Mouse (Mus musculus) ES-Bruce4 (cell line): ENCODE data around the gene Lce1f. TPM values are rescaled to one million over a fixed set of nuclear protein-coding genes. Genes with fewer than 3 reads are reported as not detected.

ENCODE experiments used
- H3K27ac ChIP-seq: 2 replicates; pipeline ENCODE4 v1.5.1; 2012; ENCODE audit warnings: low read length, inconsistent platforms; ENCODE audit not compliant: insufficient read depth
- H3K27me3 ChIP-seq: 2 replicates; pipeline ENCODE4 v1.6.1; 2012; ENCODE audit warnings: mild to moderate bottlenecking, low read length, inconsistent platforms; ENCODE audit not compliant: control insufficient read depth, poor library complexity, insufficient read depth, severe bottlenecking
- H3K36me3 ChIP-seq: 2 replicates; pipeline ENCODE4 v1.6.1; 2012; ENCODE audit warnings: inconsistent platforms, mild to moderate bottlenecking, low read length, moderate library complexity; ENCODE audit not compliant: control insufficient read depth, poor library complexity, insufficient read depth, severe bottlenecking
- H3K4me1 ChIP-seq: one replicate; pipeline ENCODE4 v1.8.1; 2011; ENCODE audit warnings: low read length; ENCODE audit not compliant: control insufficient read depth, insufficient read depth
- H3K4me3 ChIP-seq: 2 replicates; pipeline ENCODE4 v1.5.1; 2011; ENCODE audit warnings: low read depth, mild to moderate bottlenecking, low read length
- H3K9ac ChIP-seq: 2 replicates; pipeline ENCODE4 v1.6.1; 2012; ENCODE audit warnings: low read depth, mild to moderate bottlenecking, inconsistent platforms; ENCODE audit not compliant: poor library complexity, severe bottlenecking
- H3K9me3 ChIP-seq: replicated peaks from 2 replicates; pipeline ENCODE4 v1.6.1; 2012; ENCODE audit warnings: mild to moderate bottlenecking, low read length, inconsistent platforms; ENCODE audit not compliant: control insufficient read depth, poor library complexity, insufficient read depth, severe bottlenecking
- CTCF ChIP-seq: IDR thresholded peaks from one replicate; pipeline ENCODE4 v1.8.1; 2011; ENCODE audit warnings: low read depth, low read length
- EP300 ChIP-seq: IDR thresholded peaks from 2 replicates; pipeline ENCODE4 v1.6.1; 2011; ENCODE audit warnings: low read depth, low read length; ENCODE audit not compliant: insufficient read depth
- POLR2A ChIP-seq: IDR thresholded peaks from one replicate; pipeline ENCODE4 v1.8.1; 2011; ENCODE audit warnings: low read length; ENCODE audit not compliant: insufficient read depth
- polyA plus RNA-seq: library from polyadenylated mRNA; stranded (reverse); fragments of >200 nt; gene quantifications from 2 replicates; pipeline ENCODE4 v1.2.4, GENCODE M21; 2011; ENCODE audit warnings: low read depth; ENCODE audit not compliant: missing spikeins, insufficient read depth, insufficient read length

Gene Lce1f
- not detected in 2 replicates for polyA plus RNA-seq

GRCm38 (mm10) chr3:92720250-92720649, at the start of gene Lce1f:
Gene Lce1f (minus strand): TSS chr3:92720350.
- Histone ChIP-seq H3K9ac (no peak within 1 kb of the TSS), H3K36me3 (no peaks in the 10 kb centered on the region), H3K9me3 (no peaks in the 10 kb centered on the region), H3K4me3 (no peak within 1 kb of the TSS), H3K27ac (no peak within 1 kb of the TSS), H3K27me3 (no peaks in the 10 kb centered on the region), H3K4me1 (no peaks in the 10 kb centered on the region)
- TF ChIP-seq CTCF (no peak), POLR2A (no peak), EP300 (no peak)

- H3K4me1 ChIP-seq: no peaks in the 10 kb centered on the region
- no peak within 1 kb of the TSS for H3K27ac ChIP-seq
- no peak for TF ChIP-seq CTCF
- no peak for TF ChIP-seq EP300
- TF ChIP-seq POLR2A: no peak
- H3K9me3 ChIP-seq: no peaks in the 10 kb centered on the region
- no peak within 1 kb of the TSS for H3K9ac ChIP-seq
- no peaks in the 10 kb centered on the region for H3K27me3 ChIP-seq
- H3K4me3 ChIP-seq: no peak within 1 kb of the TSS
- H3K36me3 ChIP-seq: no peaks in the 10 kb centered on the region
These were observed 44.8 kb upstream of the Lce1f start, which contains the start of gene Lce1h for GRCm38 (mm10) chr3:92764965-92765364. Gene Lce1h (minus strand): TSS chr3:92765065.

- no peak for TF ChIP-seq CTCF
- no peak for TF ChIP-seq POLR2A
- no peak for TF ChIP-seq EP300
- Histone ChIP-seq H3K9ac (no peak overlapping the region), H3K36me3 (no peaks in the 10 kb centered on the region), H3K27me3 (no peaks in the 10 kb centered on the region; the same call in 1 of the 2 replicates), H3K4me1 (no peaks in the 10 kb centered on the region), H3K27ac (no peak overlapping the region), H3K9me3 (no peaks in the 10 kb centered on the region), H3K4me3 (no peak overlapping the region)
These were observed 33.0 kb upstream of the Lce1f start for GRCm38 (mm10) chr3:92753197-92753596.

- Histone ChIP-seq H3K36me3 (no peaks in the 10 kb centered on the region), H3K9me3 (no peaks in the 10 kb centered on the region)
These were observed 32.1 kb upstream of the Lce1f start, which contains the start of gene Lce1g for GRCm38 (mm10) chr3:92752238-92752637. Gene Lce1g (minus strand): TSS chr3:92752338.

GRCm38 (mm10) chr3:92738996-92739395, 18.8 kb upstream of the Lce1f start, which contains the start of gene Gm38119:
Gene Gm38119 (minus strand): TSS chr3:92739096.
- no peaks in the 10 kb centered on the region for H3K9me3 ChIP-seq
- H3K27me3 ChIP-seq: no peaks in the 10 kb centered on the region
- H3K9ac ChIP-seq: no peak within 1 kb of the TSS
- no peak within 1 kb of the TSS for H3K4me3 ChIP-seq
- no peaks in the 10 kb centered on the region for H3K4me1 ChIP-seq
- H3K36me3 ChIP-seq: no peaks in the 10 kb centered on the region
- no peak for TF ChIP-seq EP300
- TF ChIP-seq POLR2A: no peak
- no peak for TF ChIP-seq CTCF
- H3K27ac ChIP-seq: no peak within 1 kb of the TSS

More at GRCm38 (mm10) chr3:92752238-92752637, 32.1 kb upstream of the Lce1f start, which contains the start of gene Lce1g:
- Histone ChIP-seq H3K4me1 (no peaks in the 10 kb centered on the region), H3K27ac (no peak within 1 kb of the TSS), H3K9ac (no peak within 1 kb of the TSS), H3K4me3 (no peak within 1 kb of the TSS), H3K27me3 (no peaks in the 10 kb centered on the region; the same call in 1 of the 2 replicates)
- no peak for TF ChIP-seq CTCF
- no peak for TF ChIP-seq EP300
- TF ChIP-seq POLR2A: no peak

GRCm38 (mm10) chr3:92722631-92723030, 2.5 kb upstream of the Lce1f start:
- Histone ChIP-seq H3K9me3 (no peaks in the 10 kb centered on the region), H3K27ac (no peak overlapping the region), H3K27me3 (no peaks in the 10 kb centered on the region), H3K9ac (no peak overlapping the region), H3K36me3 (no peaks in the 10 kb centered on the region), H3K4me3 (no peak overlapping the region), H3K4me1 (no peaks in the 10 kb centered on the region)
- TF ChIP-seq CTCF (no peak), EP300 (no peak), POLR2A (no peak)
